Mouse (Mus musculus): ENCODE measurements around the gene Erc1. TPM values are rescaled to one million over a fixed set of nuclear protein-coding genes. Genes with fewer than 3 reads are reported as not detected.
"Not testable (repeated sequence)": the region's sequence is repeated elsewhere in the genome, so short reads cannot be mapped to it uniquely, and the experiment has no call there.

Erc1 gene
- total RNA-seq (2022), result 10 to 100 TPM; 26.4 to 30.5 (median 29.5) TPM

DNA sequence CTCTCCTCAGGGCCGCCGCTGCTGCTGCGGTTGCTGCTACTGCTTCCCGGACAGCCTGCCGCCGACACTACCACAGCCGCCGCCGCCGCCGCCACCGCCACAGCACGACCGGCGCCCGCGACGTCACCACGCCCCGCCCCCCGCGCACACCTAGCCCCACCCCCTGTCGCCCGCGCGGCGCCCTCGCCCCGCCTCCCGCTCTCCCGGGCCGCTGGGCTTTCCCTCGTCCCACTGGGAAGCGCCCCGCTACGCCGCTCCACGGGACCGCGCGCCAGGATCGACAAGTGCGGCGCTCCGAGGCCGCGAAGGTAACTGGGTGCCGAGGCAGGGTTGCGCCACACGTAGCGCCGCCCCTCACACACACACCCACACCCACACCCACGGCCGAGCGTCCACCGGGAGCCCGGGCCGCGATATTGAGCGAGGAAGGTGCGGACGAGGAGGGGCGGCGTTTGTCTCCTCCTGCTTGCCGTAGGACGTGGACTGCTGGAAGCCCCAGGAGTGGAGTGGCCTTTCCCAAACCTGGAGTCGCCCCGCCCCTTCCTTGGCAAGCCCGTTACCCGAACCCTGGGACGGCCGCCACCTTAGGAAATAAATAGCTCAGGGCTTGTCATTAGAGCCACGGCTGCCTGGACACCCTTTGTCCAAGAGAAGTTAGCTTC lies at the start of gene Erc1:
Gene Erc1 (minus strand): TSS at position 134 of the 662 bp plus-strand sequence.
- peak; percentile 96 to 97 for DNase-seq (ENCODE audit: low spot score in 2 of 2)

DNA sequence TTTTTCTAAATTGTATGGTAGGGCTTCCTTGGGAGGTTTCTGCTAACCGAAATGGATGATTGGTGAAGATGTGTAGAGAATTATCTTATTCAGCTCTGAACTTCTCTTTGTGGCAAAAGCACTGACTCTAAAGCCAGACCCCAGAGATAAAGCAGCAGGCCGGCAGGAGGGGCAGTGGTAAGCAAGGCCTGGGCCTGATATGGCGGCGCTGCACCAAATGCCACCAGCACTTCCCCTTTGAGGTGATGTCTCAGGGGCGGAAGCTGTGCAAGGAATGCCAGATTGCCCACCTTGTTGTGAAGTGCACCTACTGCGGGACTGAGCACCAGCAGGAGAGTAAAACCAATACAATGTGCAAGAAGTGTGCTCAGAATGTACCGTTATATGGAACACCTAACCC lies 44.7 kb upstream of the Erc1 start:
- no peak for DNase-seq (ENCODE audit: low spot score in 2 of 2)

DNA sequence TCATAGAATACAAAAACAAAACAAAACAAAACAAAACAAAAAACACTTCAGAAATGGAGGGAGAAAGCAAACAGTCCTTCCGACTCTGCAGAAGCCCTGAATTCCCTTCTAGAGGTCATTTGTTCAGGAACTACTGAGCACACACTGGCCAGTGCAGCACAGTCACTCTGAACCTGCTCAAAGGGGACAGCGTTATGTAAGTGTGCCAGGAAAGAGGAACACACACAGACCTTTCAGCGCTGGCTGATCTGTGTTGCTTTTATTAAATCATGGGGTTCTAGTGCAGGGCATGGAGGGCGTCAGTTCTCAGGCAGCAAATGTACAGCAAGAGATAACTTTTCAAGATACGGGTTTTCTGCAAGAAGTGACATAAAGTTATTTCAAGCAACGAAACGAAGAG lies 35.2 kb upstream of the Erc1 start:
- no peak for DNase-seq (ENCODE audit: low spot score in 2 of 2)

DNA sequence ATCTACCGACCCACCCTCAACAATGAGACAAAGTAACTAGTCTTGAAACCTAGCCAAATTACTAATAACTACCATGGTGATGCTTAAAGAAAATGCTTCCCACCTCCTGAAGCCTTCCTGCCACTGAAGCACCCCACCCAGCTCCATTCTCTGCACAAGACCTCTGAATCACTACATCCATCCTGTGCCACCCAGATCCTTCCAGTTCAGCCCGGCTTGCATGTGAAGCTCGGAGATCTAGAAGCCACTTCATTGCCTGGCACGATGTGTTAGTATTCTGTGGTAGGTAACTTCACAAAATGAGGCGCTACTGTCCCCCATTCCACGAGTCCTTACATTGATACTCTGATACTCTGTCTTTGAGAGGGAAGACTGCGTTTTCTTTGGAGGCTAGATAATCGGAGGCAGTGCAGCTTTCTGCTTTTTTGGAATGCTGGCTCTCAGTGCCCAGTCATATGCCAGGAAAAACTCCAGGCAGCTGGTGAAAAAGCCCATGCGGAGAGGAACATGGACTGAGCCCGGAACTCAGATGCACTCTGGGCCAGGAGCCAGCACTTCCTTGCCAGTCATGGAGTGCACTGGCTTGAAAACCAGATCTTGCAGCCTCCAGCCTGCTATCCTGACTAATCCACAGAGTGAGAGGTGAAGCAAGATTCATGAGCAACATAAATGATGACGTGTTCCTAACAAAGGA lies 16.5 kb upstream of the Erc1 start:
- DNase-seq (ENCODE audit: low spot score in 2 of 2), result peak; percentile 48 to 55

DNA sequence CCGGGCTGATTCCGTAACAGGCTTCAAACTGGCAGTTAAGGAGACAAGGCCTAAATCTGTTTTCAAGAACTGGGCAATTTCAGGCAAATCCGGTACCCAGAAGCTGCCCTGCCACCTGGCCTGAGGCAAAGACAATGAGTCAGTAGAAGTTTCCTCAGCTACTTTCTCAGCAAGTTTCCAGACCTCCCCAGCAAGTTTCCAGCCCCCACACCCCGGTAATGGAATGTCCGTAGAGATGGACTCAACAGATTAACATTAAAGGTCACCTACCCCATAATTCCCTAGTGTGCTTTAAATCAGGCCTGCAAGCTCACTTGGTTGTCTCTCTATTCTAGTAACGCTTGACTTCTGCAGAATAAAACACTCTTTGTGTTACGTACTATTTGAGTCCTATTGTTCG lies 13.6 kb upstream of the Erc1 start:
- DNase-seq (ENCODE audit: low spot score in 2 of 2), result no peak

DNA sequence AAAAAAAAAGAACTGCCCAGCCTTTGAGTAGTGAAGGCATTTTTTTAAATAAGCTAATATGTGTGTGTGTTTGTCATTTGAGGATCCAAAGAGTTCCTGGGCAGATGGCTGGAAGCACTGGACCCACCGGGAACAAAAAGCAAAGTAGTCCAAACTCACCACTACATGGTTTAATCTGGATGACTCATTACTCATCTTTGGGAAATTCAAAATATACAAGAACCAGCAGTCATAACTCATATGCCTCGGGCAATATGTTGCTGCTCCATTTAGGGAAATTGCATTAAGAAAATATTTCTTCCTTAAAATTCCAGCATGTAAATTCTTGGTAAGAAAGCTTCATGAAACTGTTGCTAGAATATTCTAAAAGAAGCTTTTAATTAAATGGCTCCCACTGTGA lies 12.3 kb upstream of the Erc1 start:
- DNase-seq (ENCODE audit: low spot score in 2 of 2), result no peak

DNA sequence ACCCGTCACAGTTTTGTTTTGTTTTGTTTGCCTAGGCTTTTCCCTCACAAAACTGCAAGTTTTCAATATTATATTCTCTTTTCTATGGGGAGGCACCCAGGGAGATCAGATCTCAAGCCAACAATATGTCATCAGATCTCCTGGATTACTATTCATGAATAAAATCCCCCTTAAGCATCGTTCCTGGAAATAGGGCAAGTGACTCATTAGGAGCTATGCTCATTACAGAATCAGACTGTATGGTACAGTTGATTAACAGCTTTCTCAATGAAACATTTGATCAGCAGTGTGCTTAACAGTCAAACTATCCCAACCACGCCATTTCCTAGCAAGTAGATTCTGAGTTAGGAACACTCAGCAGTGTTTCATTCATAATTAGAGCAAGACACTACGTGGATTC lies 7.5 kb upstream of the Erc1 start:
- no peak for DNase-seq (ENCODE audit: low spot score in 2 of 2)

DNA sequence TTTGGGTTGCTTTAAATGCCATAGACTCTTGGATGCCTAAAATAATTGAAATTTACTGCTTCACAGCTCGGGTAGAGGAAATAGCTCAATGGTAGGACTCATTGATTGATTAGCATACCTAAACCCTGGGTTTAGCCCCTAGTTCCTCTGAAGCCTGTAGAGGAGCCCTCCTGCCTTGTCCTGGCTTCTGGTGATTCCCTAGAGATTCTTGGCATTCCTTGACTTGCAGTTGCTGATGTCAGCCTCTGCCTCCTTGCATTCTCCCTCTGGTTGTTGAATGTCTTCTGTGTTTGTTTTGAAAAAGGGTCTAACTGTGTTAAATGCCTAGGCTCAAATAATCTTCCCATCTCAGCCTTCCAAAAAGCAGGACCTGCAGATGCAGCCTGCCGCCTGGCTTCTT lies 6.2 kb upstream of the Erc1 start:
- no peak for DNase-seq (ENCODE audit: low spot score in 2 of 2)

DNA sequence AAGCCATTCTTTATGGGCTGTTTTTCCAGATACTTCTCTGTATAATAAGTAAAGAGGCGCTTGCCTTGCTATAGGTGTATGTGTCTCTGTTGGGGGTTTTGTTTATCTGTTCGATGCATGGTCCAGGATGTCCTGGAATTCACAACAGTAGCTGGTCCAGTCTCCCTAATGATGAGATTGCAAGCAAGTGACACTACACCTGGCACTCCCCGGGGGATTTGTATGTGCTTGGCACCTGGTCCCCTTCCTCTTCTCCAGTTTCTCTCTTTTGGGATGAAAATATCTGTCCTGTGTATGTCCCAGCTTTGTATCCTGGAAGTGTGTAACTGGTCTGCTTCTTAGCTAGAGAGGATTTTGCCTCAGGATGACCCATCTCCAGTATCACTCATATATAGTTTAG lies 1.9 kb upstream of the Erc1 start:
- no peak for DNase-seq (ENCODE audit: low spot score in 2 of 2)

DNA sequence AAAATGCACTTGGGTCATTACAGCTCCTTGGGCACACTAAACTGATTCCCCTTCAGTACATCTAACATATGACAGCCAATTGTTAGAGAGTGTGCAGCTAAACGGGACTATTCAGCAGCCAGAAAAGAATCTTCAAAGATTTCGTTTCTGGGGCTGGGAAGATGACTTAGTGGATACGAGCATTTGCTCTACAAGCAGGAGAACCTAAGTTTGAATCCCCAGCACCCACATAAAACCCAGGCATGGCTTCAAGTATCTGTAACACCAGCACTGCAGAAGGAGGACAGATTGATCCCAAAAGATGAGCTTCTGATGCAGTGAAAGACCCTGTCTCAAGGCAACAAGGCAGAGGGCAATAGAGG lies 1.4 kb upstream of the Erc1 start:
- no peak for DNase-seq (ENCODE audit: low spot score in 2 of 2)

DNA sequence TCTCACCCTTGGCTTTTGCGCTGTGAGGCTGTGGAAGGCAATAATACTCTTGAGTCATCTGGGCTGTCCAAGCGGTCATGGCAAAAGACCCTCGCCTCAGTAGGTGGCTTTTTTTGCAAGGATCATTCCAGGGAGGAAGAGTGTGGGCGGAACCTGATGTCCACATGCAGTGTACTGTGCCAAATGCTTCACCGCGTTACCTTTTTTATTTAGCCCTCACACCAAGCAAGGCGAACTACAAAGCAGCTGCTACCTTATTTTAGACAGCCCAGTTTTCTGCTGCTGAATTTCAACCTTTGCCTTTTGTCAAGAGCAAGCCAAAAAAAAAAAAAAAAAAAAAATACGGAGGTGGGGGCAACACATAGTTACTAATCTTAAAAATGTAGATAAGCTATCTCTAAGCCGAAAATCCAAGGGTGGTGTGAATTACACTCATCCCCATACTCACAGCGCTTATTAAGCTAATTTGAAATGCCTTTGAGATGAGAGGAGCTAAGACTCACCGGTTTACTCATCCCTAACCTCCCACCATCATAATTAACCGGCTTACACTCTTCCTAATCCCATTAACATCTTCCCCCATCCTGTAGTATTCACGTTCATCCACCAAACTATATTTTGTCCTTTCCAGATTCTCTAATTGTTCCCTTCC lies 855 bp upstream of the Erc1 start:
- DNase-seq (ENCODE audit: low spot score in 2 of 2), result no peak

DNA sequence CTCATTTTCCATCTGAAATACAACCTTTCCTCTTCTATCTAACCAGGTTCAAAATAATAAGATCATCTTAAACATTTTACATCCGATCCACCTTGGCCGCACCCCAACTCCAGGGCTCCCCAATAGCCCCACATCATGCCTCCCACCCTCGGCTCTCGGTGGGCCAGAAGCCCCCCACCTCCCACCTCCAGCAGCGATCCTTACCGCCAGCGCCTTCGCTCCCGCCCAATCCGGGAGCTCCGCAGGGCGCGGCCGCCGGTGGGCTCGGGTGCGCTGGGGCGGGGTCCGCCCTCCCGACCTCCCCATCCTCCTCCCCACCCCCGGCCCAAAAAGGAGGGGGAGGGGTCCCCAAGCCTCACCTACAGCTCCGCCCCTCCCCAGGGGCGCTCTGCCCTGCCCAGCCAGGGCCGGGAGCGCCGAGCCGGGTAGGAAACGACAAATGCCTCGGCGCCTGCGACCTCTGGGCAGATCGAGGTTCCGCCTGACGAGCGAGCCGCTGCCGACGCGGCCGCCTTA lies 391 bp downstream of the Erc1 start:
- no peak for DNase-seq (ENCODE audit: low spot score in 2 of 2)

DNA sequence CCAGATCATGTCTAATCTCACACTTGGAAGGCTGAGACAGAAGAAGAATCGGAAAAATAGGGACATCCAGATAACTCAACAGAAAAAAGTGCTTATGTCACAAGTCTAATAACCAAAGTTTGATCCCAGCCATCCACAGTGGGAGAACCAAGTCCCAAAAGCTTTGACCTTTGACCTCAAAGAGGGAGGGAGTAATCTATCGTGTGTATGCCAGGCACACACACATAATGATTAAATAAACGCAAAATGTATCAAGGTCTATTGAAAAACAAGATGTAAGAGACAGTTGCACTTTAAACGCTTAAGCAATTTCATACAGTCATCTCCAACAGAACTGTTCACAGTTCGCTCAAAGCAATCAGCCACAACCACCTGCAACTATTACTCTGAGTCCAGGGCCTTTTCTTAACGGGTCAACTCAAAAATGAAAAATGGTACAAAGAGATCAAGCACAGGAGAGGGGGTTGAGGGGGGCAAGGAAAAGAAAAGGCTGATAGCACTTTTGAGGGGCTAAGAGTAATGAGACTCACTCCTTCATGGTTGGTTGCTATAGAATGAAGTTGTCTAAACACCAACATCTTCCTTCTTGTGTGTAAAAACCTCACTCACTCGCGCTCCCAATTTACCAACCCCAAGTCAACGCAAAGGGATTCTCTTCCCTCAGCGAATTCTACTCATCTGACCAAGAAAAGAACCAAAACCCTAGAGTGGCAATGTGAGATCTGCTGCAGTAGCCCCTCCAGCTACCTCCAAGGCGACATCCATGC lies 1.0 kb downstream of the Erc1 start:
- no peak for DNase-seq (ENCODE audit: low spot score in 2 of 2)

DNA sequence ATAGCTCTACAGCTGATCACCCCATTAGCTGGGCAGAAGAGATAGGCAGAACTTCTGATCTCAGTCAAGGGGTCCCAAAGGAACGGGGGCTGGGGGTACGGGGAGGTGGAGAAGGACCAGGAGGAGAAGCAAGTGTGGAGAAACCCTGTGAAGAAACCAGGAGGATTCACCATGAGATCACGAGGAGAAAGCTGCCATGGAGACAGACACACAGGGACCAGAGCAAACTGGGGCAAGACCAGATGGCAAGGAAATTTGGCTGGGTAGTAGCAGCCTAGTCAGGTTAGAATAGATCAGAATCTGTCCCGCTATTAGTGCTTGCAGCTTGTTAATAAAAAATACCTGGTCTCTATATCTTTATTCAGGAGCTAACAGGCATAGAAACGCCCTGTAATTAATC lies 18.0 kb downstream of the Erc1 start:
- DNase-seq (ENCODE audit: low spot score in 2 of 2), result no peak

DNA sequence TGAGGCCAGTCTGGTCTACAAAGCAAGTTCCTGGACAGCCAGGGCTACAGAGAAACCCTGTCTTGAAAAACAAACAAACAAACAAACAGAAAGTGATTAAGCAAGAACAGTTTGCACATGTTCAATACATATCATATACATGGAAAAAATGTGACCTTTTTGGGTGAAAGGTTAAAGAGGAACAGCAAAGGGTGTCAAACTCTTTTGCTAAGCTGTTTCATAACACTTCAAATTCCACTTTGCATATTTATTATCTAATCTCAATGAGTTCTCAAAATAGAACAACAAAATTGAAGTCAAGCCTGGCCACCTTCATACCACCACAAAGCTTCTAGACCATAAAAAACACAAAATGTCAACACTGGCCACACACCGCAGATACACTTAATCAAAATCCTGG lies 19.8 kb downstream of the Erc1 start:
- DNase-seq (ENCODE audit: low spot score in 2 of 2), result no peak

DNA sequence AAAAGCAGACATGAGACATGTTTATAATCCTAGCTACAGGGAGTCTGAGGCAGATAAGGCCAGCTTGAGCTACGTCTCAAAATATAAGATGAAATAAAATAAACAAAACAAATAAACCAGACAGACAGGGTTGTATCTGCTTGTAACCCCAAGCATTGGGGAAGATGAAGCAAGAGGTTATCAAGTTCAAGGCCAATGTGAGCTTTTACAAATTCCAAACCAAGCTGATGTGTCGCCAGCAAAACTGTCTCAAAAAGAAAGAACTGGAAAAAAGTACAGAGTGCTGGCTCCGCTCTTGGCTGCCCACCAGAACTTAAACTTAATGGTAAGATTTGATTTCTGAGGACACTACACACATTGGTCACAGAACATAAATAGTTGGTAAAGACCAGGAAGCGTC lies 21.3 kb downstream of the Erc1 start:
- DNase-seq (ENCODE audit: low spot score in 2 of 2), result no peak

DNA sequence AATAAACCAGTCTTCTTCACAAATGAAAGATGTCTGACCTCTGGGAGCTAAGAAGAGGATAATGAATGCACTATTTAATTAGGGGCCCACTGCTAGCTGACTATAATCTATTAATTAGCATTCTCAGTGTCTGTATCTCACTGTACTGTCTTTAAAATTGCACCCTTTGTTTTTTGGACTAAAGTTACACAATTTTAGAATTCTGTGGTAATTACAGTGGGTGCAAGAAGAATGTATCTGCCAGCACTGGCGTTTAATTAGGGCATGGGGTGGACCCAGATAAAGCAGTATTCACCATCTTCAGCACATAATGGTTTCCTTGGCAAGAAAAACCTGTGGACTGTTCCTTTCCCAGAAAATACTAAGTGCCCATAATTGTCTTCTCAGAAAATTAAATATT lies 25.8 kb downstream of the Erc1 start:
- DNase-seq (ENCODE audit: low spot score in 2 of 2), result no peak

DNA sequence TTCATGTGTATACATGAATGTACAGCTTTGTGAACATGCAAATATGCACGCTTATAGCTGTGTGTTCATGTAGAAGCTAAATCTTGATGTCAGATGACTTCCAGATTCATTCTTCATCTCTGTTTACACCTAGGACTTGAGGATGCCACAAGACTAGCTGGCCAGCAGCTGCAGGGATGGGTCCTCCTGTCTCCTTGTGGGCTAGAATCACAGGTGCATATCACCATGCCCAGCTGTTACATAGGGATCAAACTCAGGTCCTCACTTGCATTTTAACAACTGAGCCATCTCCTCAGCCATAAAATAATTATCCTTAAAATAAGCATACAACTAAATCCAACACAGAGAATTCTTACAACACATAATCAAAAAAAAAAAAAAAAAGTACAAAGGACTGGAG lies 26.8 kb downstream of the Erc1 start:
- no peak for DNase-seq (ENCODE audit: low spot score in 2 of 2)

DNA sequence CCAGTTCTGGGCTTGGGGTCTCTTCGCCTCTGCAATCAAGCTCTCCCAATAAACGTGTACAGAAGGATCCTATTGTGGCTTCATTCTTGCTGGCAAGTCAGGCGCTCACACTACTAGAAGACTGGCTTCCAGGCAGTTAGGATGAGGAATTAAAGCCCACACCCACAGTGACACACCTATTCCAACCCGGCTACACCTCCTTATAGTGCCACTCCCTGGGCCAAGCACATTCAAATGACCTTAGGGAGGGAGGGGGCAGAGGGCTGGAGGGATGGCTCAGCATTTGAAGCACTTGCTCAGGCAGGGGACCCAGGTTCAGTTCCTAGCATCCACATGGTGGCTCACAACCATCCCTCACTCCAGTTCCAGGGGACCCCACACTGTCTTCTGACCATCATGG lies 29.4 kb downstream of the Erc1 start:
- no peak for DNase-seq (ENCODE audit: low spot score in 2 of 2)

DNA sequence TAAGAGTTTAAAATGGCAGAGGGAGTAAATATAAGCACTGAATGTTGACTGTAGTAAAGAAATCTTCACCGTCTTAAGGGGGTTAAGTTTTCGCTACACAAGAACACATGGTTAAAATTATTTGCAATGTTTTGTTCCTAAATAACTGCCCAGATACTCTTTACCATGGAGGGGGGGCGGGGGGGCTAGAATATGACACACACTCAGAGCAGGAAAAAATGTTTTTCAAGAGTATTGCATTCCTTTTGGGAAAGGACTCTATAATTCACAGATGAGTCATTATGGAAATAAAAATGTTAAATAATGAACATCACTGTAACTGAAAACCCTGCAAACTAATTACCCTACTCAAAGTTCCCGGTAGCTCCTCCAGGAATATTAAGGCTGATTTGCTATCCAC lies 32.5 kb downstream of the Erc1 start:
- no peak for DNase-seq (ENCODE audit: low spot score in 2 of 2)

DNA sequence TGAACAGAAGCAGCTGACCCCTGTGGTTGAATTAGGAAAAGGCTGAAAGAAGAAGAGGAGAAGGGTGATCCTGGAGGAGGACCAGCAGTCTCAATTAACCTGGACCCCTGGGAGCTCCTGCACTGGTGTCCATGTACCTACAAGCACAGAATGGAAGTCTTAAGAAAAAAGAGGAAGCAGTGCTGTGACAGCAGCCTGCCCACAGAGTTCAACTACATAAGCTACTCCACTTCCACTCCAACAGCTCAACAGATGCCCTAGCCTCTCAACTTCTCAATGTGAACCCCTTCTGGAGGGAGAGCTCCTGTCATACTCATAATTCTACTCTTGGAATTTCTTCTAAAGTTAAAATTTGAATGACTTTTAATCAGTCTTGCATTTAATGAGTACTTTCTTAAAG lies 34.9 kb downstream of the Erc1 start:
- not testable (repeated sequence) for DNase-seq (ENCODE audit: low spot score in 2 of 2)

Measured in gastrocnemius, adult 8-10 months (tissue).